Mouse (Mus musculus): ENCODE data around the gene Cacna1d. TPM values are rescaled to one million over a fixed set of nuclear protein-coding genes. Genes with fewer than 3 reads are reported as not detected.

Cacna1d gene
- polyA plus RNA-seq, 1 experiment, result 3.2 TPM

DNA sequence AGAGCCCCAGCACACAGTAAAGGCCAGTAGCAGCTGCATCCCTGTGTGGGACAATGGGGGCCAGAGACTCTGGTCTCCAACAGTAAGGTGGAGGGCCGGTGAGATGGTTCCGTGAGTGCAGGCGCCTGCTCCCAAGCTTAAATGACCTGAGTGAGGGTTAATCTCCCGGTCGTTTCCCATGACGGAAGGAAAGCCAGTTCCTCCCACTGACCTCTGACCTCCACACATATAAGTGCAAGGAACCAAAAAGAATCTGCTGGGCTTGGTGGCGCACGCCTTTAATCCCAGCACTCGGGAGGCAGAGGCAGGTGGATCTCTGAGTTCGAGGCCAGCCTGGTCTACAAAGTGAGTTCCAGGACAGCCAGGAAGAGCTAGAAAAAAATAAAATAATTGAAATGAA is 37.1 kb upstream of the Cacna1d start:
- Histone ChIP-seq H3K4me1 (ENCODE audit: control insufficient read depth, insufficient read depth, insufficient read length) (no peaks in the 10 kb centered on the region), H3K27ac (ENCODE audit: insufficient read depth, low read length) (no peak overlapping the region), H3K36me3 (ENCODE audit: control insufficient read depth, insufficient read depth, low read length) (peaks cover 26% of the 10 kb centered on the region), H3K4me3 (ENCODE audit: extremely low read depth, insufficient read depth, insufficient read length) (no peak overlapping the region), H3K27me3 (ENCODE audit: control insufficient read depth, insufficient read depth, low read length) (no peaks in the 10 kb centered on the region)
- DNase-seq (ENCODE audit: low read depth in 1 of 2, low spot score in 2 of 2), result no peak
- WGBS, result 93% methylated on average over 10 of the region's 10 CpGs
- TF ChIP-seq CTCF (IDR thresholded peaks at IDR 0.05; ENCODE audit: extremely low read depth, insufficient read depth, insufficient read length, insufficient replicate concordance), result no peak
- TF ChIP-seq POLR2A (IDR thresholded peaks at IDR 0.05; ENCODE audit: low read depth, low read length), result no peak

DNA sequence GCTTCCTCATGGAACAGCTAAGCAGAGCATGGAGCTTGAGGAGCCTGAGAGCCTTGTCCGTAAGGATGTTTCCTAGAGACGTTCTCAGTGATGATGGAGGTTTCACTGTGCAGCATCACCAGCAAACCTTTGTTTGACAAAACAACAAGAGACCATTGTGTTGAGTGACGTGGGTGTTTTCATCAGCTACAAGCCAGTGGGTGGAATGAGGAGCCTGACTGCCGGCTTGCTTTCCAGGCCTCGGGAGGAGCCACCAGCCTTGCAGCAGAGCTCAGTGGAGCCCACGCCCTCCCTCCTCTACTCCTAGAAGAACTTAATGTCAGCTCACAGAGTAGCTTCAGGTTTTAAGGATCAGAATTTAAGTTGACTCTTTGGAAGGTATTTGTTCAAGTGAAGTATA is 32.1 kb upstream of the Cacna1d start:
- H3K36me3 ChIP-seq (ENCODE audit: control insufficient read depth, insufficient read depth, low read length), result peaks cover 63% of the 10 kb centered on the region
- WGBS, result 94% methylated on average over 6 of the region's 6 CpGs

DNA sequence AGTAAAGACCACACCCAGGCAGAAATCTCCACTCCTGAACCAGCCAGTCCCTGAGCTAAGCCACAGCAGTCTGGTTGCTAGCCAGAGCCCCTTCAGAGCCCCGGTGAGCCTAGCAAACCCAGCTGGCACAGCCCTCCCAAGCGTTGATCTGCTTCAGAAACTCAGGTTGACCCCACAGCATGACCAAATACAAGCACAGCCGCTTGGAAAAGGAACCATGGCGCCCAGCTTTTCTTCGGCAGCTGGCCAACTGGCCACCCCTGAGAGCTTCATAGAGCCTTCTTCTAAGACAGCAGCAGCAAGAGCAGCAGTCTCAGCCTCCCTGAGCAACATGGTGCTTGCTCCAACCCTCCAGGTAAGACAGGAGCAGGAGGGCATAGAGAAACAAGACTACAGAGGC is 28.1 kb upstream of the Cacna1d start:
- H3K27me3 ChIP-seq (ENCODE audit: control insufficient read depth, insufficient read depth, low read length), result no peaks in the 10 kb centered on the region
- no peak overlapping the region for H3K27ac ChIP-seq (ENCODE audit: insufficient read depth, low read length)
- no peak for TF ChIP-seq POLR2A (IDR thresholded peaks at IDR 0.05; ENCODE audit: low read depth, low read length)
- no peak for TF ChIP-seq CTCF (IDR thresholded peaks at IDR 0.05; ENCODE audit: extremely low read depth, insufficient read depth, insufficient read length, insufficient replicate concordance)
- DNase-seq (ENCODE audit: low read depth in 1 of 2, low spot score in 2 of 2), result no peak
- peaks cover 47% of the 10 kb centered on the region for H3K36me3 ChIP-seq (ENCODE audit: control insufficient read depth, insufficient read depth, low read length)
- no peak overlapping the region for H3K4me3 ChIP-seq (ENCODE audit: extremely low read depth, insufficient read depth, insufficient read length)
- no peaks in the 10 kb centered on the region for H3K4me1 ChIP-seq (ENCODE audit: control insufficient read depth, insufficient read depth, insufficient read length)
- WGBS, result 93% methylated on average over 5 of the region's 5 CpGs

More for the DNA sequence above, 32.1 kb upstream of the Cacna1d start:
- Histone ChIP-seq H3K27ac (ENCODE audit: insufficient read depth, low read length) (no peak overlapping the region), H3K27me3 (ENCODE audit: control insufficient read depth, insufficient read depth, low read length) (no peaks in the 10 kb centered on the region), H3K4me3 (ENCODE audit: extremely low read depth, insufficient read depth, insufficient read length) (no peak overlapping the region), H3K4me1 (ENCODE audit: control insufficient read depth, insufficient read depth, insufficient read length) (no peaks in the 10 kb centered on the region)
- TF ChIP-seq CTCF (IDR thresholded peaks at IDR 0.05; ENCODE audit: extremely low read depth, insufficient read depth, insufficient read length, insufficient replicate concordance) (no peak), POLR2A (IDR thresholded peaks at IDR 0.05; ENCODE audit: low read depth, low read length) (no peak)
- DNase-seq (ENCODE audit: low read depth in 1 of 2, low spot score in 2 of 2), result no peak

DNA sequence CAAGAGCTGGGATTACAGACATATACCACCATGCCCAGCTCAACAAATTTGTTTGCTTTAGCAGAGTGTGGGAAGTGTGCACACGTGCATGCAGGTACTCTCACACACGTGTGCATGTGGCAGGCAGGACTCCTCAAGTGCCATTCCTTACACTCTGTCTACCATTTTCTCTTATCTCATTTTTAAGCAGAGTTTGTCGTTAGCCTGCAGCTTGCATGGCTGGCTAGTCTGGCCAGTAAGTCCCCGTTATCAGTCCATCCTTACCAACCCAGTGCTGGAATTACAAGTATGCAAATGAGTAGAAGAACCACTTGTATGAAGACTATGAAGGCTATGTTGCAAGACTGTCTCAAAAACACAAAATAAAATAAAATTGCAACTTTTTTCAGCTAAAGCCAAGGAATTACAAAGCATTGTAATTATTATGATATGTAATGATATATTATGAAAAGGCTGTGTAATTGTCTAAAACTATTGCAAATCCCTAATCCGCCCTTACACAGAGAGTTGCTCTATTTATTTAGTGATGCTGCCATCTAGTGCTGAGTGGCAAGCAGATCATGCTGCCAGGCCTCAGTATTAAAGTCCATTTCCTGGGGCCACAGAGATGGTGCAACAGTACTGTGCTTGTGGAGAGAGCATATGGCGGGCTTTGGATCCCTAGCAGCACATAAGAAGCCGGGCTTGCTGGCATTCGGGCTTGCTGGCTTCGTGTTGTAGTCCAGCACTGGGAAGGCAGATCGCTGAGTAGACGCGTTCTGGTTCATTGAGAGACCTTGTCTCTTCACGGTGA is 24.9 kb upstream of the Cacna1d start:
- no peak for TF ChIP-seq POLR2A (IDR thresholded peaks at IDR 0.05; ENCODE audit: low read depth, low read length)
- TF ChIP-seq CTCF (IDR thresholded peaks at IDR 0.05; ENCODE audit: extremely low read depth, insufficient read depth, insufficient read length, insufficient replicate concordance), result no peak
- WGBS, result 87% methylated on average over 13 of the region's 13 CpGs
- Histone ChIP-seq H3K27ac (ENCODE audit: insufficient read depth, low read length) (no peak overlapping the region), H3K4me3 (ENCODE audit: extremely low read depth, insufficient read depth, insufficient read length) (no peak overlapping the region), H3K36me3 (ENCODE audit: control insufficient read depth, insufficient read depth, low read length) (peaks cover 37% of the 10 kb centered on the region), H3K27me3 (ENCODE audit: control insufficient read depth, insufficient read depth, low read length) (no peaks in the 10 kb centered on the region), H3K4me1 (ENCODE audit: control insufficient read depth, insufficient read depth, insufficient read length) (no peaks in the 10 kb centered on the region)
- no peak for DNase-seq (ENCODE audit: low read depth in 1 of 2, low spot score in 2 of 2)

DNA sequence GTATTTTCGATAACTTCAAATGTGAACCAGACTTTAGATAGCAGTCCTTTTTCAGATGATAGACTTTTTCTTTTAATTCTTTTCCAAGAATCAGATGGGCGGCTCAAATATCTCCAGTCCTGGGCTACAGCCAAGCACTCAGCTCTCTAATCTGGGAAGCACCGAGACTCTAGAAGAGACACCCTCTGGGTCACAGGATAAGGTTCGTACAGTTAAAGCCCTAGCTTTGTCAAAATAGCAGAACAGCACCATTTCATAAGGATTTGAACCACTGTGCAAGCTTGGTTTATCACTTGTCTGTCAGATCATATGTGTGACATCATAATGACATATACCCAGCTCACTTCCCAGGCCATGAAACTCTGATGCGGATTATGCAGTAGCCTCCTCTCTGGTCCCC is 21.6 kb upstream of the Cacna1d start:
- H3K4me3 ChIP-seq (ENCODE audit: extremely low read depth, insufficient read depth, insufficient read length), result no peak overlapping the region
- H3K27ac ChIP-seq (ENCODE audit: insufficient read depth, low read length), result no peak overlapping the region
- H3K36me3 ChIP-seq (ENCODE audit: control insufficient read depth, insufficient read depth, low read length), result peaks cover 21% of the 10 kb centered on the region
- no peaks in the 10 kb centered on the region for H3K27me3 ChIP-seq (ENCODE audit: control insufficient read depth, insufficient read depth, low read length)
- WGBS, result 81% methylated on average over 5 of the region's 5 CpGs
- TF ChIP-seq POLR2A (IDR thresholded peaks at IDR 0.05; ENCODE audit: low read depth, low read length) (no peak), CTCF (IDR thresholded peaks at IDR 0.05; ENCODE audit: extremely low read depth, insufficient read depth, insufficient read length, insufficient replicate concordance) (no peak)
- no peaks in the 10 kb centered on the region for H3K4me1 ChIP-seq (ENCODE audit: control insufficient read depth, insufficient read depth, insufficient read length)
- DNase-seq (ENCODE audit: low read depth in 1 of 2, low spot score in 2 of 2), result no peak

DNA sequence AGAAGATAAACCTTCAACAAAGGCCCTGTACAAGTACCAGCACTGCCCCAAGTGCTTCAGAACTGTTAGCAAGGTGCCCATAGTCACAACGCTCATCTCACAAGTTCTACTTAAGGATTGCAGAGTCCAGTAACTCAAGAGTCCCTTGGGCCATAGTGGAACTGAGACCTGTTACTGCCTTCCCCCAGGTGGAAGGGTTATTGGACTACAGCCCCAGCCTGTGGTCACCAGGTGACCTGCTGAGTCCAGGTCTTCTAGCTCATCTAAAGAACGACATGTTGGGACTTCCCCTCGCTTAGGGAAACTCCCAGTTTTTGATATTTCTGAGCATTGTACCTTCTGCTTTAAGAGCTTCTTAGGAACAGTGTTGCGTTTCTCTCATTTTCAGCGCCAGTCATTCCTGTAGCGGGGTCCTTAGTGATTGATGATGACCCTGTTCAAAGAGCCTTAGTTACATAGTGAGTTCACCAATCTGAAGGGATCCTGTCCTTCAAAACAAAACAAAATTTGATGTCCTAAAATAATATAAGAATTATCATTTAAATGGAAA is 19.0 kb upstream of the Cacna1d start:
- TF ChIP-seq CTCF (IDR thresholded peaks at IDR 0.05; ENCODE audit: extremely low read depth, insufficient read depth, insufficient read length, insufficient replicate concordance), result no peak
- no peak for TF ChIP-seq POLR2A (IDR thresholded peaks at IDR 0.05; ENCODE audit: low read depth, low read length)
- no peaks in the 10 kb centered on the region for H3K4me1 ChIP-seq (ENCODE audit: control insufficient read depth, insufficient read depth, insufficient read length)
- no peak overlapping the region for H3K27ac ChIP-seq (ENCODE audit: insufficient read depth, low read length)
- DNase-seq (ENCODE audit: low read depth in 1 of 2, low spot score in 2 of 2), result no peak
- peaks cover 32% of the 10 kb centered on the region for H3K36me3 ChIP-seq (ENCODE audit: control insufficient read depth, insufficient read depth, low read length)
- no peak overlapping the region for H3K4me3 ChIP-seq (ENCODE audit: extremely low read depth, insufficient read depth, insufficient read length)
- 84% methylated on average over 6 of the region's 6 CpGs for WGBS
- H3K27me3 ChIP-seq (ENCODE audit: control insufficient read depth, insufficient read depth, low read length), result no peaks in the 10 kb centered on the region

DNA sequence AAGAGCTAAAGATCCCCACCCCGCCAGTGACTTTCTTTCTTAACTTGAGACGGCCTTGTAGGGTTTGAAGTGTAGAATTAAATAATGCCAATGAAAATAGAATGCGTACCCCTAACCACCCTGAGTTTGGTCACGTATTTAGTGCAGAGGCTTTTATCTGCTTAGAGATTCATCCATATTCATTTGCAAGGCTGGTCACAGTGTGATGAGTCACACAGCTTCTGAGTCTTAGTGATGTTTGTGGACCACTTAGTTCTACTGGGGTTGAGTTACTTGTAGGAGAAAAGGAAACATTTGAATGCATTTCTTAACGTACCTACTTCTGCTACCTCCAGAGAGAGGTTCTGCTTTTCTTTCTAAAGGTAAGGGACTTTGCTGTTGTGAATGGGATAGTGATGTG is 13.7 kb upstream of the Cacna1d start:
- peaks cover 30% of the 10 kb centered on the region for H3K36me3 ChIP-seq (ENCODE audit: control insufficient read depth, insufficient read depth, low read length)
- no peaks in the 10 kb centered on the region for H3K27me3 ChIP-seq (ENCODE audit: control insufficient read depth, insufficient read depth, low read length)
- DNase-seq (ENCODE audit: low read depth in 1 of 2, low spot score in 2 of 2), result no peak
- H3K27ac ChIP-seq (ENCODE audit: insufficient read depth, low read length), result no peak overlapping the region
- no peak overlapping the region for H3K4me3 ChIP-seq (ENCODE audit: extremely low read depth, insufficient read depth, insufficient read length)
- no peak for TF ChIP-seq CTCF (IDR thresholded peaks at IDR 0.05; ENCODE audit: extremely low read depth, insufficient read depth, insufficient read length, insufficient replicate concordance)
- no peak for TF ChIP-seq POLR2A (IDR thresholded peaks at IDR 0.05; ENCODE audit: low read depth, low read length)
- no peaks in the 10 kb centered on the region for H3K4me1 ChIP-seq (ENCODE audit: control insufficient read depth, insufficient read depth, insufficient read length)
- WGBS, result 89% methylated on average over 5 of the region's 5 CpGs
